Mouse (Mus musculus): Measurements from ENCODE around the gene Rhobtb3. TPM values are rescaled to one million over a fixed set of nuclear protein-coding genes. Genes with fewer than 3 reads are reported as not detected.
A peak's percentile ranks its signal among the peaks of the same experiment; 100 is the strongest.
"Not testable (repeated sequence)": the region's sequence is repeated elsewhere in the genome, so short reads cannot be mapped to it uniquely, and the experiment has no call there.

Rhobtb3 gene
- polyA plus RNA-seq, 1 experiment = 13.0 TPM

DNA sequence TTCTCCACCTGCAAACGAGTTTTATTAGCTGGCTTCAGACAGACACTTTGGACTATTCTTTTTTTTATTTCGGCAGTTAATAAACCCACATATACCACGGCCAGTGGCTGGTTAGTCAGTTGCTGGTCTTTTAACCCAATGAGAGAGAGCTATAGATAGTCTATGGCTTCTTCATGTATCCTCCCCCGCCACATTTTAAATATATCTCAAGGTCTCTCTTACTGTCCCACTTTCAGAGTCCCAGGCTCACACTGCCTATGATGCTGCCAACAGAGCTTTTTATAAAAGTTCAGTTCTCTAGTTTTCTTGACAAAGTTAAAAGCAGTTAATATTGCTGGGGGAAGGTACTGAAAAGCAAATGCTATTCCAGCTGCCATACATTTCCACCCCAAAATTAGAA is 51.9 kb downstream of the Rhobtb3 start:
- Histone ChIP-seq H3K4me1 (ENCODE audit: control insufficient read depth, insufficient read depth, low read length) (peaks cover 3% of the 10 kb centered on the region), H3K4me3 (ENCODE audit: insufficient read depth, low read length) (no peak overlapping the region), H3K27ac (ENCODE audit: insufficient read depth, low read length) (0 out of 2 replicates have a peak overlapping the region, but pooled peaks have one; percentile 65)
- TF ChIP-seq CTCF (IDR thresholded peaks at IDR 0.05; ENCODE audit: extremely low read depth, insufficient read depth, low read length) (no peak), POLR2A (IDR thresholded peaks at IDR 0.05; ENCODE audit: extremely low read depth, insufficient read depth, low read length) (no peak)

- no peak overlapping the region for H3K27ac ChIP-seq (ENCODE audit: insufficient read depth, low read length)
- no peak overlapping the region for H3K4me3 ChIP-seq (ENCODE audit: insufficient read depth, low read length)
- H3K4me1 ChIP-seq (ENCODE audit: control insufficient read depth, insufficient read depth, low read length) = no peaks in the 10 kb centered on the region
- TF ChIP-seq CTCF (IDR thresholded peaks at IDR 0.05; ENCODE audit: extremely low read depth, insufficient read depth, low read length) (no peak), POLR2A (IDR thresholded peaks at IDR 0.05; ENCODE audit: extremely low read depth, insufficient read depth, low read length) (no peak)
Observed at GRCm38 (mm10) chr13:75883792-75884191, 59.9 kb downstream of the Rhobtb3 start.

- Histone ChIP-seq H3K4me3 (ENCODE audit: insufficient read depth, low read length) (no peak overlapping the region), H3K27ac (ENCODE audit: insufficient read depth, low read length) (no peak overlapping the region), H3K4me1 (ENCODE audit: control insufficient read depth, insufficient read depth, low read length) (no peaks in the 10 kb centered on the region)
- TF ChIP-seq CTCF (IDR thresholded peaks at IDR 0.05; ENCODE audit: extremely low read depth, insufficient read depth, low read length) = no peak
- TF ChIP-seq POLR2A (IDR thresholded peaks at IDR 0.05; ENCODE audit: extremely low read depth, insufficient read depth, low read length) = no peak
Observed at GRCm38 (mm10) chr13:75880501-75880900, 63.2 kb downstream of the Rhobtb3 start.

- no peak overlapping the region for H3K27ac ChIP-seq (ENCODE audit: insufficient read depth, low read length)
- no peak for TF ChIP-seq POLR2A (IDR thresholded peaks at IDR 0.05; ENCODE audit: extremely low read depth, insufficient read depth, low read length)
- no peak for TF ChIP-seq CTCF (IDR thresholded peaks at IDR 0.05; ENCODE audit: extremely low read depth, insufficient read depth, low read length)
- no peak overlapping the region for H3K4me3 ChIP-seq (ENCODE audit: insufficient read depth, low read length)
- no peaks in the 10 kb centered on the region for H3K4me1 ChIP-seq (ENCODE audit: control insufficient read depth, insufficient read depth, low read length)
Observed at GRCm38 (mm10) chr13:75879756-75880155, 64.0 kb downstream of the Rhobtb3 start.

GRCm38 (mm10) chr13:75877907-75878306 is 65.8 kb downstream of the Rhobtb3 start:
- Histone ChIP-seq H3K27ac (ENCODE audit: insufficient read depth, low read length) (no peak overlapping the region), H3K4me1 (ENCODE audit: control insufficient read depth, insufficient read depth, low read length) (no peaks in the 10 kb centered on the region), H3K4me3 (ENCODE audit: insufficient read depth, low read length) (no peak overlapping the region)
- TF ChIP-seq CTCF (IDR thresholded peaks at IDR 0.05; ENCODE audit: extremely low read depth, insufficient read depth, low read length) (peak; percentile 50; the same call in 1 of the 2 replicates), POLR2A (IDR thresholded peaks at IDR 0.05; ENCODE audit: extremely low read depth, insufficient read depth, low read length) (no peak)

GRCm38 (mm10) chr13:75876592-75876991 is 67.1 kb downstream of the Rhobtb3 start:
- TF ChIP-seq POLR2A (IDR thresholded peaks at IDR 0.05; ENCODE audit: extremely low read depth, insufficient read depth, low read length) (no peak), CTCF (IDR thresholded peaks at IDR 0.05; ENCODE audit: extremely low read depth, insufficient read depth, low read length) (no peak)
- no peak overlapping the region for H3K4me3 ChIP-seq (ENCODE audit: insufficient read depth, low read length)
- H3K4me1 ChIP-seq (ENCODE audit: control insufficient read depth, insufficient read depth, low read length) = no peaks in the 10 kb centered on the region
- no peak overlapping the region for H3K27ac ChIP-seq (ENCODE audit: insufficient read depth, low read length)

DNA sequence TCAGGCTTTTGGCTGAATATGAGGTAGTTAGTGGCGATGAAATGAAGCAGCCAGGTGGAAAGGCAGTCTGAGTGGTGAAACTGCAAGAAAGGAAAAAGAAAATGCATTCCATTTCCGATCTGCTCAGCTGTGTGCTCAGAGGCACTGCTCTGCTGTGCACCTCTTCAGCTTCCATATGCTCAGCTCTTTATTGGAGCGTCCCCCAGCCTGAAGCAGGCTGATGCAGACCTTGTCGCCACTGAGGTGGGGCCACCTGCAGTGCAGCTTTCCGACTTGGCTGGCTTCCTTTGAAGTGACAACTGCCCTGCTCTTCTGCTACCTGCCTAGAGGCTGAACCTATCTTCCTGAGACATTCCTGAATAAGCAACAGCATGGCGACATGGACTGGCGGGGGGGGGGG is 67.5 kb downstream of the Rhobtb3 start:
- H3K27ac ChIP-seq (ENCODE audit: insufficient read depth, low read length); H3K4me3 ChIP-seq (ENCODE audit: insufficient read depth, low read length); H3K4me1 ChIP-seq (ENCODE audit: control insufficient read depth, insufficient read depth, low read length): not testable (repeated sequence)

GRCm38 (mm10) chr13:75874608-75875376 is 68.9 kb downstream of the Rhobtb3 start:
- no peak overlapping the region for H3K27ac ChIP-seq (ENCODE audit: insufficient read depth, low read length)
- TF ChIP-seq POLR2A (IDR thresholded peaks at IDR 0.05; ENCODE audit: extremely low read depth, insufficient read depth, low read length) (no peak), CTCF (IDR thresholded peaks at IDR 0.05; ENCODE audit: extremely low read depth, insufficient read depth, low read length) (no peak)
- H3K4me1 ChIP-seq (ENCODE audit: control insufficient read depth, insufficient read depth, low read length) = no peaks in the 10 kb centered on the region
- no peak overlapping the region for H3K4me3 ChIP-seq (ENCODE audit: insufficient read depth, low read length)

- Histone ChIP-seq H3K4me3 (ENCODE audit: insufficient read depth, low read length) (no peak overlapping the region), H3K27ac (ENCODE audit: insufficient read depth, low read length) (no peak overlapping the region), H3K4me1 (ENCODE audit: control insufficient read depth, insufficient read depth, low read length) (no peaks in the 10 kb centered on the region)
- no peak for TF ChIP-seq POLR2A (IDR thresholded peaks at IDR 0.05; ENCODE audit: extremely low read depth, insufficient read depth, low read length)
- TF ChIP-seq CTCF (IDR thresholded peaks at IDR 0.05; ENCODE audit: extremely low read depth, insufficient read depth, low read length) = no peak
Observed at GRCm38 (mm10) chr13:75867876-75868275, 75.8 kb downstream of the Rhobtb3 start.

- Histone ChIP-seq H3K4me3 (ENCODE audit: insufficient read depth, low read length) (no peak overlapping the region), H3K4me1 (ENCODE audit: control insufficient read depth, insufficient read depth, low read length) (no peaks in the 10 kb centered on the region), H3K27ac (ENCODE audit: insufficient read depth, low read length) (no peak overlapping the region)
- TF ChIP-seq POLR2A (IDR thresholded peaks at IDR 0.05; ENCODE audit: extremely low read depth, insufficient read depth, low read length) = no peak
- no peak for TF ChIP-seq CTCF (IDR thresholded peaks at IDR 0.05; ENCODE audit: extremely low read depth, insufficient read depth, low read length)
Observed at GRCm38 (mm10) chr13:75865486-75866184, 78.1 kb downstream of the Rhobtb3 start.
